In genomic region chr2:130469366-130469765, GRCm38 (mm10) we compare ENCODE assay signal across 15 mouse cellular contexts. TPM values are rescaled to one million over a fixed set of nuclear protein-coding genes. Genes with fewer than 3 reads are reported as not detected.
A peak's percentile ranks its signal among the peaks of the same experiment; 100 is the strongest.
DNase-seq lines count a peak whose midpoint lies in the region; ATAC-seq and TF ChIP-seq lines count a peak whose summit lies in the region.
"Had no signal": no experiment of that assay in that cellular context is flagged by ENCODE, and none has a peak within 500 bp of the region (broad histone marks: within the 10 kb centered on the region; RNA-seq: fewer than 3 reads in every experiment).

No protein-coding gene starts in this region.

- H3K27me3 ChIP-seq in liver, embryonic 12.5 days (replicated peaks): no peaks in the 10 kb centered on the region
- no peaks in the 10 kb centered on the region for H3K27me3 ChIP-seq in liver, postnatal 0 days (ENCODE audit: insufficient read depth, low read length)
- H3K27me3 ChIP-seq in hindbrain, embryonic 16.5 days (replicated peaks; ENCODE audit: control insufficient read depth, insufficient read depth, low read length): no peaks in the 10 kb centered on the region
- H3K27me3 ChIP-seq: embryonic facial prominence, embryonic 12.5 days; kidney, embryonic 15.5 days had no signal

- no peak for ATAC-seq in liver, embryonic 12.5 days
- no peak for ATAC-seq in liver, postnatal 0 days
- ATAC-seq in hindbrain, embryonic 16.5 days: peak; percentile 61; the same call in 1 of the 2 replicates
- no peak for ATAC-seq in CD4-positive, CD25-positive, alpha-beta regulatory T cell, adult 4 months

- H3K9ac ChIP-seq in liver, embryonic 12.5 days: no peak overlapping the region
- no peak overlapping the region for H3K9ac ChIP-seq in liver, postnatal 0 days (replicated peaks)
- H3K9ac ChIP-seq in hindbrain, embryonic 16.5 days (ENCODE audit: low read depth, low read length): no peak overlapping the region
- H3K9ac ChIP-seq: embryonic facial prominence, embryonic 12.5 days; kidney, embryonic 15.5 days had no signal

- no peak overlapping the region for H3K27ac ChIP-seq in liver, embryonic 12.5 days
- no peak overlapping the region for H3K27ac ChIP-seq in liver, postnatal 0 days (ENCODE audit: low read depth)
- H3K27ac ChIP-seq in hindbrain, embryonic 16.5 days (ENCODE audit: low read depth, low read length): no peak overlapping the region
- H3K27ac ChIP-seq: embryonic facial prominence, embryonic 12.5 days; kidney, embryonic 15.5 days had no signal

- no peak for TF ChIP-seq EP300 in liver, postnatal 0 days (IDR thresholded peaks at IDR 0.05; ENCODE audit: low read depth)

- H3K36me3 ChIP-seq in liver, embryonic 12.5 days: no peaks in the 10 kb centered on the region
- H3K36me3 ChIP-seq in liver, postnatal 0 days (replicated peaks; ENCODE audit: insufficient read depth, low read length): no peaks in the 10 kb centered on the region
- H3K36me3 ChIP-seq in hindbrain, embryonic 16.5 days (ENCODE audit: control insufficient read depth, insufficient read depth, low read length): no peaks in the 10 kb centered on the region
- H3K36me3 ChIP-seq: embryonic facial prominence, embryonic 12.5 days; kidney, embryonic 15.5 days had no signal

- peak overlapping the region; percentile 27; the same call in 1 of the 2 replicates for H3K4me2 ChIP-seq in liver, embryonic 12.5 days
- no peak overlapping the region for H3K4me2 ChIP-seq in liver, postnatal 0 days (ENCODE audit: low read depth, low read length)
- no peak overlapping the region; the same call in 1 of the 2 replicates for H3K4me2 ChIP-seq in hindbrain, embryonic 16.5 days (ENCODE audit: low read length)
- H3K4me2 ChIP-seq: embryonic facial prominence, embryonic 12.5 days; kidney, embryonic 15.5 days had no signal

- WGBS in liver, embryonic 12.5 days (ENCODE audit: insufficient replicate concordance): 62% methylated on average over 4 of the region's 4 CpGs
- 68% methylated on average over 4 of the region's 4 CpGs for WGBS in liver, postnatal 0 days (ENCODE audit: insufficient replicate concordance)
- 19% methylated on average over 4 of the region's 4 CpGs for WGBS in hindbrain, embryonic 16.5 days

- no peaks in the 10 kb centered on the region for H3K9me3 ChIP-seq in liver, embryonic 12.5 days (replicated peaks)
- no peaks in the 10 kb centered on the region for H3K9me3 ChIP-seq in liver, postnatal 0 days (ENCODE audit: low read length)
- no peaks in the 10 kb centered on the region for H3K9me3 ChIP-seq in hindbrain, embryonic 16.5 days (ENCODE audit: control insufficient read depth, low read length)
- H3K9me3 ChIP-seq: embryonic facial prominence, embryonic 12.5 days; kidney, embryonic 15.5 days had no signal

- no peak for DNase-seq in liver, postnatal 0 days
- peak; percentile 13 for DNase-seq in embryo, embryonic 9.5 days (ENCODE audit: extremely low spot score)
- DNase-seq in retina, postnatal 1 day: peak; percentile 57
- no peak for DNase-seq in spleen, postnatal 14 days (ENCODE audit: low spot score in 2 of 2)
- DNase-seq: adrenal gland, postnatal 36 days; cerebellum, adult 11-12 months; heart, adult 18-20 months; heart, postnatal 4 days; lung, postnatal 10 days had no signal

- no peak overlapping the region for H3K4me3 ChIP-seq in liver, embryonic 12.5 days
- H3K4me3 ChIP-seq in liver, postnatal 0 days (ENCODE audit: low read depth, low read length): no peak overlapping the region
- H3K4me3 ChIP-seq in hindbrain, embryonic 16.5 days (ENCODE audit: low read length): no peak overlapping the region
- H3K4me3 ChIP-seq: embryonic facial prominence, embryonic 12.5 days; kidney, embryonic 15.5 days; myocyte had no signal

- TF ChIP-seq CTCF in liver, postnatal 0 days (IDR thresholded peaks at IDR 0.05; ENCODE audit: low read depth): no peak

- H3K4me1 ChIP-seq in liver, embryonic 12.5 days: peaks cover 77% of the 10 kb centered on the region
- H3K4me1 ChIP-seq in liver, postnatal 0 days (ENCODE audit: insufficient read depth): peaks cover 12% of the 10 kb centered on the region
- H3K4me1 ChIP-seq in hindbrain, embryonic 16.5 days (ENCODE audit: control insufficient read depth, insufficient read depth, low read depth, low read length): peaks cover 12% of the 10 kb centered on the region
- H3K4me1 ChIP-seq: embryonic facial prominence, embryonic 12.5 days had no signal

RNA-seq across cellular contexts. Expression of gene Ptpra, which starts 19.3 kb away (rescaled TPM):
- 51.3 and 57.7 TPM in 2 replicates for polyA plus RNA-seq in liver, embryonic 12.5 days (2016; fragmentation: Nextera tagmentation; extraction: Ambion mirVana)
- 18.4 and 18.7 TPM in 2 replicates for polyA plus RNA-seq in liver, postnatal 0 days (2015; fragmentation: Nextera tagmentation; extraction: Ambion mirVana)
- polyA plus RNA-seq in hindbrain, embryonic 16.5 days (2015; fragmentation: Nextera tagmentation; extraction: Ambion mirVana): 134 and 144 TPM in 2 replicates
- 10 to 100 TPM; 62.5 to 63.1 TPM for polyA plus RNA-seq in CD4-positive, CD25-positive, alpha-beta regulatory T cell, adult 4 months (2017; shearing (Covaris generic))

RNA-seq across cellular contexts. Expression of gene Pced1a, which starts 44.9 kb away (rescaled TPM):
- polyA plus RNA-seq in liver, embryonic 12.5 days (2016; fragmentation: Nextera tagmentation; extraction: Ambion mirVana): 5.2 and 5.7 TPM in 2 replicates
- polyA plus RNA-seq in liver, postnatal 0 days (2015; fragmentation: Nextera tagmentation; extraction: Ambion mirVana): 3.8 TPM in 2 replicates
- polyA plus RNA-seq in hindbrain, embryonic 16.5 days (2015; fragmentation: Nextera tagmentation; extraction: Ambion mirVana): 15.2 and 15.4 TPM in 2 replicates
- 10 to 100 TPM; 10.1 to 17.8 TPM for polyA plus RNA-seq in CD4-positive, CD25-positive, alpha-beta regulatory T cell, adult 4 months (2017; shearing (Covaris generic))

RNA-seq across cellular contexts. Expression of gene Vps16, which starts 45.2 kb away (rescaled TPM):
- polyA plus RNA-seq in liver, embryonic 12.5 days (2016; fragmentation: Nextera tagmentation; extraction: Ambion mirVana): 54.9 and 64.5 TPM in 2 replicates
- polyA plus RNA-seq in liver, postnatal 0 days (2015; fragmentation: Nextera tagmentation; extraction: Ambion mirVana): 19.4 and 22.8 TPM in 2 replicates
- 104 and 105 TPM in 2 replicates for polyA plus RNA-seq in hindbrain, embryonic 16.5 days (2015; fragmentation: Nextera tagmentation; extraction: Ambion mirVana)
- polyA plus RNA-seq in CD4-positive, CD25-positive, alpha-beta regulatory T cell, adult 4 months (2017; shearing (Covaris generic)): 100 to 1,000 TPM; 243 to 271 TPM

Comparison
In these comparisons a context has a peak if more than half of its experiments do, and no peak if none do; other contexts are left out.
1. DNase-seq: peak in embryo, embryonic 9.5 days (single experiment) and retina, postnatal 1 day (single experiment); none in liver, postnatal 0 days (single experiment) and spleen, postnatal 14 days (0 of 2).